Mouse (Mus musculus): ENCODE data around the gene Anapc15-ps. TPM values are rescaled to one million over a fixed set of nuclear protein-coding genes. Genes with fewer than 3 reads are reported as not detected.

Gene Anapc15-ps
- polyA plus RNA-seq, 1 experiment from 2014 or later = not detected

- Histone ChIP-seq H3K27me3 (no peaks in the 10 kb centered on the region), H3K9me3 (no peaks in the 10 kb centered on the region), H3K4me3 (no peak overlapping the region), H3K4me1 (0 out of 2 replicates have a peak, but pooled peaks cover 8% of the 10 kb centered on the region), H3K9ac (replicated peaks) (no peak overlapping the region), H3K36me3 (no peaks in the 10 kb centered on the region), H3K4me2 (replicated peaks) (no peak overlapping the region), H3K27ac (replicated peaks) (no peak overlapping the region)
- no peak for ATAC-seq (replicated peaks)
- 79% methylated on average over 6 of the region's 6 CpGs for WGBS
These were observed 12.9 kb downstream of the Anapc15-ps start for GRCm38 (mm10) chr10:95660356-95660755.

GRCm38 (mm10) chr10:95659471-95660150 is 13.6 kb downstream of the Anapc15-ps start:
- 31% methylated on average over 8 of the region's 8 CpGs for WGBS
- Histone ChIP-seq H3K9me3 (no peaks in the 10 kb centered on the region), H3K4me2 (replicated peaks) (no peak overlapping the region), H3K4me1 (0 out of 2 replicates have a peak, but pooled peaks cover 8% of the 10 kb centered on the region), H3K27me3 (no peaks in the 10 kb centered on the region), H3K4me3 (no peak overlapping the region), H3K9ac (replicated peaks) (no peak overlapping the region), H3K27ac (replicated peaks) (no peak overlapping the region), H3K36me3 (no peaks in the 10 kb centered on the region)
- ATAC-seq (replicated peaks) = no peak

GRCm38 (mm10) chr10:95658836-95659343 is 14.4 kb downstream of the Anapc15-ps start:
- H3K27ac ChIP-seq (replicated peaks) = no peak overlapping the region
- no peak overlapping the region for H3K4me3 ChIP-seq
- H3K4me2 ChIP-seq (replicated peaks) = no peak overlapping the region
- H3K4me1 ChIP-seq = 0 out of 2 replicates have a peak, but pooled peaks cover 8% of the 10 kb centered on the region
- H3K9ac ChIP-seq (replicated peaks) = no peak overlapping the region
- ATAC-seq (replicated peaks) = peak; percentile 48; the same call in 1 of the 2 replicates
- H3K36me3 ChIP-seq = no peaks in the 10 kb centered on the region
- H3K9me3 ChIP-seq = no peaks in the 10 kb centered on the region
- no peaks in the 10 kb centered on the region for H3K27me3 ChIP-seq
- WGBS = 29% methylated on average over 6 of the region's 6 CpGs

- Histone ChIP-seq H3K4me2 (replicated peaks) (no peak overlapping the region), H3K27ac (replicated peaks) (no peak overlapping the region), H3K27me3 (no peaks in the 10 kb centered on the region), H3K9ac (replicated peaks) (no peak overlapping the region), H3K36me3 (no peaks in the 10 kb centered on the region), H3K4me3 (no peak overlapping the region), H3K9me3 (no peaks in the 10 kb centered on the region), H3K4me1 (0 out of 2 replicates have a peak, but pooled peaks cover 8% of the 10 kb centered on the region)
- WGBS = 88% methylated on average over 10 of the region's 10 CpGs
- no peak for ATAC-seq (replicated peaks)
These were observed 16.7 kb downstream of the Anapc15-ps start for GRCm38 (mm10) chr10:95656236-95657225.

- H3K27me3 ChIP-seq = no peaks in the 10 kb centered on the region
- WGBS = 90% methylated on average over 5 of the region's 5 CpGs
These were observed 21.1 kb downstream of the Anapc15-ps start for GRCm38 (mm10) chr10:95652131-95652530.

GRCm38 (mm10) chr10:95648326-95648888 is 24.8 kb downstream of the Anapc15-ps start:
- no peaks in the 10 kb centered on the region for H3K36me3 ChIP-seq
- H3K27ac ChIP-seq (replicated peaks) = no peak overlapping the region
- no peak overlapping the region for H3K9ac ChIP-seq (replicated peaks)
- no peak for ATAC-seq (replicated peaks)
- WGBS = 84% methylated on average over 11 of the region's 11 CpGs
- H3K9me3 ChIP-seq = no peaks in the 10 kb centered on the region
- H3K4me1 ChIP-seq = no peaks in the 10 kb centered on the region
- H3K4me3 ChIP-seq = no peak overlapping the region
- no peak overlapping the region for H3K4me2 ChIP-seq (replicated peaks)
- H3K27me3 ChIP-seq = no peaks in the 10 kb centered on the region

More at GRCm38 (mm10) chr10:95652131-95652530, 21.1 kb downstream of the Anapc15-ps start:
- Histone ChIP-seq H3K9me3 (no peaks in the 10 kb centered on the region), H3K9ac (replicated peaks) (no peak overlapping the region), H3K27ac (replicated peaks) (no peak overlapping the region), H3K4me3 (no peak overlapping the region), H3K36me3 (no peaks in the 10 kb centered on the region), H3K4me2 (replicated peaks) (no peak overlapping the region), H3K4me1 (no peaks in the 10 kb centered on the region)
- no peak for ATAC-seq (replicated peaks)

- Histone ChIP-seq H3K27ac (replicated peaks) (no peak overlapping the region), H3K27me3 (no peaks in the 10 kb centered on the region), H3K4me2 (replicated peaks) (no peak overlapping the region), H3K4me3 (no peak overlapping the region), H3K36me3 (no peaks in the 10 kb centered on the region), H3K4me1 (no peaks in the 10 kb centered on the region), H3K9me3 (no peaks in the 10 kb centered on the region), H3K9ac (replicated peaks) (no peak overlapping the region)
- no peak for ATAC-seq (replicated peaks)
- 85% methylated on average over 9 of the region's 9 CpGs for WGBS
These were observed 26.1 kb downstream of the Anapc15-ps start for GRCm38 (mm10) chr10:95647128-95647527.

GRCm38 (mm10) chr10:95646576-95646975 is 26.7 kb downstream of the Anapc15-ps start:
- Histone ChIP-seq H3K4me1 (peaks cover under 1% of the 10 kb centered on the region; the same call in 1 of the 2 replicates), H3K4me3 (no peak overlapping the region), H3K4me2 (replicated peaks) (no peak overlapping the region), H3K9me3 (no peaks in the 10 kb centered on the region), H3K9ac (replicated peaks) (no peak overlapping the region), H3K27ac (replicated peaks) (no peak overlapping the region), H3K36me3 (no peaks in the 10 kb centered on the region), H3K27me3 (no peaks in the 10 kb centered on the region)
- ATAC-seq (replicated peaks) = no peak
- WGBS = 91% methylated on average over 10 of the region's 10 CpGs

GRCm38 (mm10) chr10:95643696-95644360 is 29.4 kb downstream of the Anapc15-ps start:
- H3K27ac ChIP-seq (replicated peaks) = no peak overlapping the region
- no peak for ATAC-seq (replicated peaks)
- H3K4me3 ChIP-seq = no peak overlapping the region
- 83% methylated on average over 6 of the region's 6 CpGs for WGBS
- H3K36me3 ChIP-seq = no peaks in the 10 kb centered on the region
- no peaks in the 10 kb centered on the region for H3K27me3 ChIP-seq
- H3K9ac ChIP-seq (replicated peaks) = no peak overlapping the region
- H3K4me1 ChIP-seq = peaks cover 5% of the 10 kb centered on the region; the same call in 1 of the 2 replicates
- no peaks in the 10 kb centered on the region for H3K9me3 ChIP-seq
- H3K4me2 ChIP-seq (replicated peaks) = no peak overlapping the region

- H3K36me3 ChIP-seq = no peaks in the 10 kb centered on the region
- peaks cover 5% of the 10 kb centered on the region; the same call in 1 of the 2 replicates for H3K4me1 ChIP-seq
- 71% methylated on average over 5 of the region's 5 CpGs for WGBS
- no peaks in the 10 kb centered on the region for H3K27me3 ChIP-seq
- H3K4me2 ChIP-seq (replicated peaks) = no peak overlapping the region
- H3K4me3 ChIP-seq = no peak overlapping the region
- no peak overlapping the region for H3K9ac ChIP-seq (replicated peaks)
- no peak overlapping the region for H3K27ac ChIP-seq (replicated peaks)
- ATAC-seq (replicated peaks) = no peak
- no peaks in the 10 kb centered on the region for H3K9me3 ChIP-seq
These were observed 30.2 kb downstream of the Anapc15-ps start for GRCm38 (mm10) chr10:95643042-95643441.

GRCm38 (mm10) chr10:95641335-95641734 is 31.9 kb downstream of the Anapc15-ps start:
- H3K36me3 ChIP-seq = no peaks in the 10 kb centered on the region
- ATAC-seq (replicated peaks) = 0 out of 2 replicates have a peak, but pooled peaks have one; percentile 60
- H3K4me1 ChIP-seq = peaks cover 5% of the 10 kb centered on the region; the same call in 1 of the 2 replicates
- H3K4me2 ChIP-seq (replicated peaks) = no peak overlapping the region
- H3K27ac ChIP-seq (replicated peaks) = peak overlapping the region; percentile 38; the same call in 1 of the 2 replicates
- H3K9ac ChIP-seq (replicated peaks) = no peak overlapping the region
- 59% methylated on average over 5 of the region's 5 CpGs for WGBS
- no peaks in the 10 kb centered on the region for H3K27me3 ChIP-seq
- H3K4me3 ChIP-seq = no peak overlapping the region
- H3K9me3 ChIP-seq = no peaks in the 10 kb centered on the region

Measured in forebrain, embryonic 15.5 days (tissue).